Mouse (Mus musculus) left cerebral cortex, postnatal 10 days (tissue): ENCODE results near the gene Cyp2d9. TPM values are rescaled to one million over a fixed set of nuclear protein-coding genes. Genes with fewer than 3 reads are reported as not detected.
"Not testable (repeated sequence)": the region's sequence is repeated elsewhere in the genome, so short reads cannot be mapped to it uniquely, and the experiment has no call there.

ENCODE experiments used
- DNase-seq, 2 experiments: peaks; one replicate each; pipeline ENCODE4 v3.0.0; 2021 to 2022; ENCODE audit warnings: low spot score in 2 of 2, mixed read lengths in 1 of 2; ENCODE audit errors: extremely low spot score in 1 of 2
- intact Hi-C: fragments of 180-260 bp; cut with DNase I; formaldehyde crosslinking; loops from one replicate; pipeline ENCODE4 v1.15.1; 2025
- microRNA-seq: library from miRNA; unstranded; fragments of <30 nt; microRNA quantifications from one replicate; pipeline ENCODE4 v1.2.0, GENCODE M21; 2022
- total RNA-seq, 2 experiments: library from RNA; stranded (reverse); gene quantifications; 2 replicates each; pipeline ENCODE4 v1.2.3; 2021

Cyp2d9 gene
- total RNA-seq, 2 experiments from 2014 or later = not detected

DNA sequence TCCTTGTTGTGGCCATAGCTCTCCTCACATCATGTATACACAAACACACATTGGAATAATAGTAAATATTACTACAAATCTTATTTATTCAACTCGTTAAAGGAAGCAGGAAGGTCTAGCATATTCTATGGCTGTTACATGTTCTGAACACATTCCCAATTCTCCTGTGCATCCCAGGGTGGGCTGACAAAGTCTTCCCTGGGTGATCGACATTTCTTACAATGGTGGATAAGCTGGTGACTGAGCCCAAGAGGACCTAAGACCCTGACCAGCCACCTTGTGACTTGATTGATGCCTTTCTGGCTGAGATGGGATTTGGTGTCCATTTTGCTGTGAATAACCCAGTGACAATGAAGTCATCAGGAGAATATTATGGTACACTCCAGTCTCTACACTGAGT is 2.4 kb downstream of the Cyp2d9 start:
- intact Hi-C loops = no loop called here
- no peak for DNase-seq

DNA sequence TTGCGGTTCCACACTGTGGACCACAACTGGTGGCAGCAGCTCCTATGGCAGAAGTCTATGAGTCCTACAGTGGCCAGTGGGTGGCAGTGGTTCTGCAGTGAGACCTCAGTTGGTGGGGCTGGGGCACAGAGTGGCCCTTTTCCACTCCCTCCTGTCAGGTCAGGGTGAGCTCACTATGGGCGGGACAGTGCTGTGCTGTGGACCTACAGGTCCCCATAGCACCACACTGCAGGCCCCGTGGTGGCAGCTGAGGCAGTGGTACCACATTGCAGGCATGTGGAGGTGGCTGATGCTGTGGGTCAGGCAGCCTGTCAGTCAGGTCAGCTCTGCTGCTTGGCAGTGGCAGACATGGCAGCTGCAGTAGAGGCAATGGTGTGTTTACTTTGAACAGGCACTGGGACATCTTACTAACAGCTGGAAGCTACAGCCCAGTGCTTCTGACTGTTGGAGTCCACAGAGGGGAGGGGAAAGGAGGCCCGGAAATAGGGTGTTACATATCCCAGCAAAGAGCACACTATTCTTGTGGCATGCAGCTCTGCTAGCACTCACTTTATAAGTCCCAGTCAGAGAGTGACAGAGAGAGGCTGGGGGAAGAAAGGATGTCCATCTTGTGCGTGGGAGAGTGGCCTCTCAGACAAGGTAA is 4.9 kb downstream of the Cyp2d9 start:
- intact Hi-C loops = no loop called here
- DNase-seq = no peak

DNA sequence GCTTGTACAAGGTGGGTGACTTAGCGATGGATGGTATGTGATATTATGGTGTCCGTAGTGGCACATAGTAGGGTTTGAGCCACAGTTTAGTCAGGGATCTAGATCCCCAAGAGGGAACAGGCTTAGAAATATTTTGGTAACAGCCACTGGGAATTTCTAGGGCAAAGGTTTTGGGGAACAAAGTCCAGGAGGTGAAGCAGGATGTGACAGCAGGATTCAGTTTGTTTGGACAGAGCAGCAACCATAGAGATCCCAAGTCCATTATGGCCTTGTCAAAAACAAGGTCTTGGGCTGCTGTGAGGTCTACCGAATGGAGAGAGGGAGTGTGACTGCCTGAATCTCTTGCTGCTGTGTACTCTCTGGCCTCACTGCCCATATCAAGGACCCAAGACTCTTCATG is 10.4 kb downstream of the Cyp2d9 start:
- intact Hi-C loops = no loop called here
- no peak for DNase-seq

DNA sequence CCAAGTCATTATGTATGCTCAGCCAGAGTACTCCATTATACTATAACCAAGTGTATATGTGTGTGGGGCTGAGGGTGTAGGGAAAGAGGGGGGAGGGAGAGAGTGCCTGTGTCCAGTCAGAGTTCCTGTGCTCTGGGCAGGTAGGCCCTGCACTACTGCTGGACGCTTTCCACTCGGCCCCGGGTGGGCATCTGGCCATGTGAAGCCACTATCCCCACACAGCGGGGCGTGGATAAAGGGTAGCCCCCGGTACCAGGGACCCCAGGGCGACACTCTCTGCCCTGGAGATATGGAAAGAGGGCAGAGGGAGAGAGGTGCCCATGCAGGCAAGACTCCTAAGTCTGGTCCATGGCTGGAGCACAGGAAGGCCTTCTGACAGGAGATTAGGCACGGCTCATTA is 12.0 kb downstream of the Cyp2d9 start:
- intact Hi-C loops = loop anchor here (5.0 kb wide), 1 partner anchor 43 kb away; no protein-coding TSS in a partner anchor
- DNase-seq = no peak

DNA sequence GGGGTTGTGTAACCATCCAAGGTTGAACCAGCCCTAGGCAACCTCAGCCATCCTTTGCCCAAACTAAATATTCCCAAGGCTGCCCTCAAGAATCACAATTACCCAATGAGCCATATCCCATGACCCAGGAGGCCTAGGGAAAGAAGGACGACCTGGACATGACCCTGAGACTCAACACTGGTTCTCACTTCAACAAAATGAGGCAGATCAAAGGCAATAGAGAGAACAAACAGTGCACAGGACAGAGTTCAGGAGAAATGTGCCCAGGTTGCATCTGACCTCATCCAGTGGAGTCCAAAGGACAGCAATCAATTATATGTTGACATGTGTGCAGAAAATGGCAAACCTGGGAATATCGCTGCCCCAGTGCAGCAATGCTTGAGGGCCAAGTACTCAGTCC is 16.8 kb downstream of the Cyp2d9 start:
- intact Hi-C loops = not testable (repeated sequence)

DNA sequence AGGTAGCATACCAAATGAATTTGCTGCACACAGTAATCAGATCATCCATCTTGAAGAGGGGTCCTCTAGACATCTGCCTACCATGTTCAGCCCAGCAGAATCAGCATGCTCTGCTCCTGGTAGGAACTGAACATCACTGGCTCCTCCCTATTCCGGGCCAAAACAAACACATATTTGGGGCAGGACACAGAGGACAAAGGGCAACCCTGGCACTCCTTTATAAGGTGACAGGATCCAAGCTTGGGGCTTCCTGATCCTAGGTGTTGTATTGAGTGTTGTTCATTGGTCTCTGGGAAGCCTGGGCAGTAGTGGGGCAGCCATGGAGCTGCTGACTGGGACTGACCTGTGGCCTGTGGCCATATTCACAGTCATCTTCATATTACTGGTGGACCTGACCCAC is 18.9 kb downstream of the Cyp2d9 start:
- DNase-seq, intact Hi-C loops: not testable (repeated sequence)

More for the DNA sequence above, 16.8 kb downstream of the Cyp2d9 start:
- not testable (repeated sequence) for DNase-seq

DNA sequence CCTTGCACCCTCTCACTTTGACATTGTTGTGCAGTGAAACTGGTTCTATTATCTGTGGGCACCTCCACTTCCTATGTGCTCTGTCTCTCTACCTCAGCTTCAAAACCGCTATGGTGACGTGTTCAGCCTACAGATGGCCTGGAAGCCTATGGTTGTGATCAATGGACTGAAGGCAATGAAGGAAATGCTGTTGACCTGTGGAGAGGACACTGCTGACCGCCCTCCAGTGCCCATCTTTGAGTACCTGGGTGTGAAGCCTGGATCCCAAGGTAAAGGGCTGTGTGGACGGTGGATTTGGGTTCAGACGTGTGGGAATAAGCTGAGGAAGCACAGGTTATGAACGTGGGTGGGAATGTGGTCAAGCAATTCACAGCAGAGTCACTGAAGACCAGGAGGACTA is 20.3 kb downstream of the Cyp2d9 start:
- DNase-seq, intact Hi-C loops: not testable (repeated sequence)

DNA sequence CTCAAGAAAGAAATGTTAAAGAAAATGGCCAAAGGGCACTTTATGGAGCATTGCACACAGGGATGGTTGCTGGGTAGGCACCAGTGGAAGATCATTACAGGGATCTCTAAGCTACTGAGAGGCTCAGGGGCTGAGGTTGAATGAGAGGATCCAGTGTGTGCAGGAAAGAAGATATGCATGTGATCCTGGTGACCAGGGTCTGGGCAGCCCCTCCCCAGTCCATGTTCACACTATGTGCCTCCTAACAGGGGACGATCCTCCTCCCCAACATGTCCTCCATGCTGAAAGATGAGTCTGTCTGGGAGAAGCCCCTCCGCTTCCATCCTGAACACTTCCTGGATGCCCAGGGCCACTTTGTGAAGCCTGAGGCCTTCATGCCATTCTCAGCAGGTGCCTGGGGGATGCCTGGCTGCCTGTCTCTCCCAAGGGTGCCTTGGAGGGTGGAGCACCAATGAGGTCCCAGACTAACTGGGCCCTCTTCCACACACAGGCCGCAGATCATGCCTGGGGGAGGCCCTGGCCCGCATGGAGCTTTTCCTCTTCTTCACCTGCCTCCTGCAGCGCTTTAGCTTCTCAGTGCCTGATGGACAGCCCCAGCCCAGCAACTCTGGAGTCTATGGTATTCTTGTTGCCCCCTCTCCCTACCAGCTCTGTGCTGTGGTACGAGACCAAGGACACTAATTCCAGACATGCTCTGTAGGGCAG is 23.0 kb downstream of the Cyp2d9 start:
- DNase-seq, intact Hi-C loops: not testable (repeated sequence)

DNA sequence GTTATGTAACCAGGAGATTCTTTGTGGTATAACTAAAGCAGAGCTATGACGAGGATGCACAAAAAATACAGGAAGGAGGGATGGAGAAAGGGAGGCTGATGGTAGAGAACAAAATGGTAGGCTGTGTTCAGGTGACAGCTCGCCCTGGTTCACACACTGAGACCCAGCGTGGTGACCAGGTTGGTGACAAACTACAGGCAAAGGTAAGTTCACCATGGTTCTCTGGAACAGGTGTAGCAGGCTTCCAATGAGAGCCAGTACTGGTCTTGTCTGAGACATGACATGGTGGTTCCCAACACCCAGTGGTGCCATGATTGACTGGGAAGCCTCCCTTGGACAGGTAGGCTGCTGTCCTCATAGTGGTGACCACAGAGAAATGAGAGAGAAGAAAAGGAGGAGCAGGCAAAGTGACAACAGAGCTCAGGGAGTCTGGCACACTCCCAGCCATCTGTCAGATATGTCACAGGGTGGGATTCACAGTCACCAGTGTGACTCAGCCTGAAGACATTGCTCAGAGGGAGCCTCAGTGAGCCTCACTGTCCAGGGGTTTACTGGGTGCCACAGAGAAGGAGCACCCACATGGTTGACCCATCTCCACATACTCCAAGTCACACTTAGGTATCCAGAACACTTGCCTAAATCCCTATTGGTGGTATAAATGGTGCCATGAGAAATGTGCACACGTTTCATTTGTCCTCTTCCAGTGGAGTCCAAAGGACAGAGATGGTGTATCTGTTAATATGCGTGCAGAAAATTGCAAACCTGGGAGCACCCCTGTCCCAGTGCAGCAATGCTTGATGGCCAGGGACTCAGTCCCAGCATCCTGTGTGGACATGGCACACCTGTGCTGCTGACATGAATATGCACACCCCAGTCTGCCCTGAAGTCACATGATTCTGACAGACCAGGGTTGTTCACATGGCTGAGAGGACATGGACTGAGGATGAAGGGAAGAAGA is 24.1 kb downstream of the Cyp2d9 start:
- intact Hi-C loops = no loop called here
- DNase-seq = no peak

DNA sequence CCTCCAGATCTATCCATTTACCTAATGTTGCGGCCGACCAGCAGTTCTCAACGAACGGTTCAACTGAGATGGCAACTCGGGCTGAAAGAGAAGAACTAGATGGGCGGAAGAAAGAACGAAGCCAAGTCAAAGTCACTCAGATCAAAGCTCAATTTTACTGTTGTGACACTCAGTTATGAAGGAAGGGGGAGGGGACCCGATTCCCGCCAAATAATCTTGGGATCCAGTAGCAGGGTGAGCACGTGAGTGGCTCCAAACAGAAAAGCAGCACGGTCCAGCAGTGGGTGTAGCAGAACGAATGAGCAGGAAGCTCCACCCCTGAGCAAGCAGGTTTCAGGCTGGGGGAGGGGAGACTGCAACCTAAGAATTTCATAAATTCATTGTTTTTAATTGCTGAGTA is 26.0 kb downstream of the Cyp2d9 start:
- intact Hi-C loops, DNase-seq: not testable (repeated sequence)

DNA sequence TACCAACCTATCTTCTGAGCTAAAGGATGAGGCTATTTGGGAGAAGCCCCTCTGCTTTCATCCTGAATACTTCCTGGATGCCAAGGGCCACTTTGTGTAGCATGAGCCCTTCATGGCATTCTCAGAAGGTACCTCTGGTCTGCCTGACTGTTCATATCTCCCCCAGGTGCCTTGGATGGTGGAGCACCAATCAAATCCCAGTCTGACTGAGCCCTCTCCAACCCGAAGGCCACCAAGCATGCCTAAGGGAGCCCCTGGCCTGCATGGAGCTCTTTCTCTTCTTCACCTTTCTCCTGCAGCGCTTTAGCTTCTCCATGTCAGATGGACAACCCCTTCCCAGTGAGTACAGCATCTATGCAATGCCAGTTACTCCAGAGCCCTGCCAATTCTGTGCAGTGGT is 31.5 kb downstream of the Cyp2d9 start:
- intact Hi-C loops = no loop called here
- DNase-seq = no peak

DNA sequence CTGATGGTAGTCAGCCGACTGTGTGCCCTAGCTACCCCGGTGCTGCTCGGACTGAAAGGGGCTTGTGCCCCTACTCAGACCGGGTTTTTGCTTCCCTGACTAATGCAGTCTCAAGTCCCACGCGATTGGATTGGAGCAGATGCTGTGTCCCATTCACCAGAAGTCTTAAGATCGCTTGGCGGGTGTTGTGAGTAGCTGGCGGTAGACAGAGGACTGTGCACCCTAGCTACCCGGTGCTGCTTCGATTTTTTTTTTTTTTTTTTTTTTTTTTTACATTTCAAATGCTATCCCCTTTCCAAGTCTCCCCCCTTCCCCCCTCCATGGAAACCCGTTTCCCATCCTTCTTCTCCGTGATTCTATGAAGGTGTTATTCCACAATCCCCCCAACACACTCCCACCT is 61.0 kb downstream of the Cyp2d9 start:
- intact Hi-C loops, DNase-seq: not testable (repeated sequence)

Small RNA genes within 50 kb of the gene (microRNA-seq; reads per million reads assigned to microRNA genes)
- not detected for gene Gm25990
- not detected for gene Gm27331
- not detected for gene Gm27622
- not detected for gene Gm27825
- not detected for gene Mir7684

Other genes with a start within 250 kb of the Cyp2d9 start
- gene Shisa8, start 220.6 kb upstream of the Cyp2d9 start, total RNA-seq = 1 to 10 TPM; 3.1 to 3.5 TPM
- under 1 TPM; 0.30 to 0.73 TPM for gene Tnfrsf13c, start 209.1 kb upstream of the Cyp2d9 start, total RNA-seq
- 1 to 10 TPM; 4.5 to 4.8 TPM for gene Cenpm, start 188.7 kb upstream of the Cyp2d9 start, total RNA-seq
- 10 to 100 TPM; 83.1 to 87.6 TPM for gene 1500009C09Rik, start 181.0 kb upstream of the Cyp2d9 start, total RNA-seq
- 100 to 1,000 TPM; 512 to 519 TPM for gene Sept3, start 158.5 kb upstream of the Cyp2d9 start, total RNA-seq
- gene Wbp2nl, start 134.5 kb upstream of the Cyp2d9 start, total RNA-seq = not detected
- gene Naga, start 94.5 kb upstream of the Cyp2d9 start, total RNA-seq = 10 to 100 TPM; 34.5 to 41.0 TPM
- gene Pheta2, start 94.5 kb upstream of the Cyp2d9 start, total RNA-seq = 1 to 10 TPM in 1 of 2 experiments, under 1 TPM in 1; 0.69 to 2.4 TPM
- 100 to 1,000 TPM; 130 to 139 TPM for gene Smdt1, start 94.5 kb upstream of the Cyp2d9 start, total RNA-seq
- gene Ndufa6, start 79.1 kb upstream of the Cyp2d9 start, total RNA-seq = 100 to 1,000 TPM; 167 to 200 TPM
- gene Cyp2d22, start 53.2 kb upstream of the Cyp2d9 start, total RNA-seq = 10 to 100 TPM; 10.7 to 11.5 TPM
- not detected for gene Cyp2d11, start 39.4 kb upstream of the Cyp2d9 start, total RNA-seq
- gene Cyp2d10, start 26.2 kb upstream of the Cyp2d9 start, total RNA-seq = not detected
- gene Cyp2d12, start 121.6 kb downstream of the Cyp2d9 start, total RNA-seq = not detected
- gene Cyp2d34, start 187.5 kb downstream of the Cyp2d9 start, total RNA-seq = not detected